Mouse (Mus musculus) olfactory bulb, adult 2 months (tissue): ENCODE measurements at regions not wholly inside any gene's neighbourhood (a gene's known extent, or its start where the extent isn't known, plus 50 kb on each side); places are given as distances from the start of the nearest gene placed in this dataset.

ENCODE experiments used
- H3K27ac ChIP-seq: fragments of 200-500 bp; 2 replicates; pipeline ENCODE4 v1.5.1; 2012; ENCODE audit warnings: low read depth, low read length; ENCODE audit not compliant: insufficient read depth
- H3K4me1 ChIP-seq: fragments of 200-500 bp; 2 replicates; pipeline ENCODE4 v1.6.1; 2012; ENCODE audit warnings: low read length; ENCODE audit not compliant: control insufficient read depth, insufficient read depth
- H3K4me3 ChIP-seq: fragments of 200-500 bp; 2 replicates; pipeline ENCODE4 v1.5.1; 2012; ENCODE audit warnings: mild to moderate bottlenecking, low read depth, low read length, moderate library complexity; ENCODE audit not compliant: insufficient read depth
- CTCF ChIP-seq: fragments of 200-500 bp; IDR thresholded peaks from 2 replicates; pipeline ENCODE4 v1.5.1; 2012; ENCODE audit warnings: low read depth, mild to moderate bottlenecking, low read length, moderate library complexity; ENCODE audit not compliant: insufficient read depth
- POLR2A ChIP-seq: fragments of 200-500 bp; IDR thresholded peaks from 2 replicates; pipeline ENCODE4 v1.6.1; 2012; ENCODE audit warnings: mild to moderate bottlenecking, low read depth, low read length, moderate library complexity; ENCODE audit not compliant: insufficient read depth
- WGBS: fragments of 180-500 bp; shearing (Covaris S2); methylation state at CpG from one replicate; pipeline ENCODE4 v1.1.7; 2018; 5-methylcytosine and 5-hydroxymethylcytosine counted together

- 59% methylated on average over 5 of the region's 5 CpGs for WGBS
Measured at GRCm38 (mm10) chr8:64335495-64335894, 129.4 kb upstream of the Tll1 start.

GRCm38 (mm10) chr8:64323985-64324384 is 117.9 kb upstream of the Tll1 start:
- H3K27ac ChIP-seq: no peak overlapping the region
- 87% methylated on average over 2 of the region's 2 CpGs for WGBS
- no peak for TF ChIP-seq POLR2A
- TF ChIP-seq CTCF: no peak
- H3K4me1 ChIP-seq: no peaks in the 10 kb centered on the region
- H3K4me3 ChIP-seq: no peak overlapping the region

More at GRCm38 (mm10) chr8:64335495-64335894, 129.4 kb upstream of the Tll1 start:
- TF ChIP-seq CTCF: no peak
- TF ChIP-seq POLR2A: no peak
- no peak overlapping the region for H3K27ac ChIP-seq
- no peak overlapping the region for H3K4me3 ChIP-seq
- H3K4me1 ChIP-seq: no peaks in the 10 kb centered on the region

GRCm38 (mm10) chr8:64320343-64320742 is 114.3 kb upstream of the Tll1 start:
- no peak for TF ChIP-seq CTCF
- no peak for TF ChIP-seq POLR2A
- WGBS: 80% methylated on average over 4 of the region's 4 CpGs

GRCm38 (mm10) chr8:64319220-64319820 is 113.2 kb upstream of the Tll1 start:
- 47% methylated on average over 6 of the region's 6 CpGs for WGBS
- H3K27ac ChIP-seq: no peak overlapping the region
- no peaks in the 10 kb centered on the region for H3K4me1 ChIP-seq
- TF ChIP-seq CTCF (no peak), POLR2A (no peak)
- no peak overlapping the region for H3K4me3 ChIP-seq

More at GRCm38 (mm10) chr8:64320343-64320742, 114.3 kb upstream of the Tll1 start:
- H3K4me1 ChIP-seq: no peaks in the 10 kb centered on the region
- no peak overlapping the region for H3K27ac ChIP-seq
- no peak overlapping the region for H3K4me3 ChIP-seq

- 32% methylated on average over 10 of the region's 10 CpGs for WGBS
- Histone ChIP-seq H3K27ac (no peak overlapping the region), H3K4me1 (no peaks in the 10 kb centered on the region), H3K4me3 (no peak overlapping the region)
- no peak for TF ChIP-seq POLR2A
- no peak for TF ChIP-seq CTCF
Measured at GRCm38 (mm10) chr8:64318524-64319219, 112.6 kb upstream of the Tll1 start.

- Histone ChIP-seq H3K4me3 (no peak overlapping the region), H3K27ac (no peak overlapping the region), H3K4me1 (no peaks in the 10 kb centered on the region)
- TF ChIP-seq POLR2A (no peak), CTCF (no peak)
Measured at GRCm38 (mm10) chr8:64317815-64318214, 111.7 kb upstream of the Tll1 start.

- Histone ChIP-seq H3K4me1 (no peaks in the 10 kb centered on the region), H3K4me3 (no peak overlapping the region), H3K27ac (no peak overlapping the region)
- 87% methylated on average over 1 of the region's 1 CpGs for WGBS
- TF ChIP-seq POLR2A (no peak), CTCF (no peak)
Measured at GRCm38 (mm10) chr8:64307995-64308394, 101.9 kb upstream of the Tll1 start.

GRCm38 (mm10) chr8:64282806-64283205 is 76.7 kb upstream of the Tll1 start:
- Histone ChIP-seq H3K27ac (no peak overlapping the region), H3K4me1 (no peaks in the 10 kb centered on the region), H3K4me3 (no peak overlapping the region)
- WGBS: 89% methylated on average over 6 of the region's 6 CpGs
- TF ChIP-seq CTCF (no peak), POLR2A (no peak)

GRCm38 (mm10) chr8:64281598-64281997 is 75.5 kb upstream of the Tll1 start:
- Histone ChIP-seq H3K27ac (no peak overlapping the region), H3K4me3 (no peak overlapping the region), H3K4me1 (no peaks in the 10 kb centered on the region)
- TF ChIP-seq POLR2A (no peak), CTCF (no peak)
- 65% methylated on average over 3 of the region's 3 CpGs for WGBS
